Mouse (Mus musculus): ENCODE results near the gene Mcam. TPM values are rescaled to one million over a fixed set of nuclear protein-coding genes. Genes with fewer than 3 reads are reported as not detected.
A peak's percentile ranks its signal among the peaks of the same experiment; 100 is the strongest.

Mcam gene
- polyA plus RNA-seq, 1 experiment from 2014 or later, result 130 TPM

GRCm38 (mm10) chr9:44088877-44089608 lies 45.2 kb upstream of the Mcam start:
- Histone ChIP-seq H3K4me1 (ENCODE audit: control insufficient read depth in 2 of 2, insufficient read depth in 2 of 2, low read length in 2 of 2) (peaks cover 37 to 42% of the 10 kb centered on the region in 2 experiments), H3K27ac (replicated peaks in 1 of 2; ENCODE audit: control insufficient read depth in 1 of 2, insufficient read depth in 1 of 2, low read depth in 2 of 2, low read length in 2 of 2) (peak overlapping the region; percentile 93 to 94), H3K36me3 (ENCODE audit: control insufficient read depth, insufficient read depth, low read length) (peaks cover 51% of the 10 kb centered on the region), H3K9me3 (ENCODE audit: control insufficient read depth, low read length) (no peaks in the 10 kb centered on the region), H3K9ac (ENCODE audit: low read length) (peak overlapping the region; percentile 96), H3K4me3 (ENCODE audit: control insufficient read depth in 1 of 2, insufficient read depth in 1 of 2, low read depth in 1 of 2, low read length in 2 of 2) (peak overlapping the region in 1 of 2 experiments; percentile 75; a peak in 1 of 4 replicates), H3K27me3 (ENCODE audit: control insufficient read depth, insufficient read depth, low read length) (no peaks in the 10 kb centered on the region; the same call in 1 of the 2 replicates), H3K4me2 (ENCODE audit: low read length) (peak overlapping the region; percentile 96)
- 24% methylated on average over 12 of the region's 12 CpGs for WGBS
- ATAC-seq (ENCODE audit: insufficient number of reproducible peaks, insufficient read depth, low FRiP score, low read depth), result no peak

DNA sequence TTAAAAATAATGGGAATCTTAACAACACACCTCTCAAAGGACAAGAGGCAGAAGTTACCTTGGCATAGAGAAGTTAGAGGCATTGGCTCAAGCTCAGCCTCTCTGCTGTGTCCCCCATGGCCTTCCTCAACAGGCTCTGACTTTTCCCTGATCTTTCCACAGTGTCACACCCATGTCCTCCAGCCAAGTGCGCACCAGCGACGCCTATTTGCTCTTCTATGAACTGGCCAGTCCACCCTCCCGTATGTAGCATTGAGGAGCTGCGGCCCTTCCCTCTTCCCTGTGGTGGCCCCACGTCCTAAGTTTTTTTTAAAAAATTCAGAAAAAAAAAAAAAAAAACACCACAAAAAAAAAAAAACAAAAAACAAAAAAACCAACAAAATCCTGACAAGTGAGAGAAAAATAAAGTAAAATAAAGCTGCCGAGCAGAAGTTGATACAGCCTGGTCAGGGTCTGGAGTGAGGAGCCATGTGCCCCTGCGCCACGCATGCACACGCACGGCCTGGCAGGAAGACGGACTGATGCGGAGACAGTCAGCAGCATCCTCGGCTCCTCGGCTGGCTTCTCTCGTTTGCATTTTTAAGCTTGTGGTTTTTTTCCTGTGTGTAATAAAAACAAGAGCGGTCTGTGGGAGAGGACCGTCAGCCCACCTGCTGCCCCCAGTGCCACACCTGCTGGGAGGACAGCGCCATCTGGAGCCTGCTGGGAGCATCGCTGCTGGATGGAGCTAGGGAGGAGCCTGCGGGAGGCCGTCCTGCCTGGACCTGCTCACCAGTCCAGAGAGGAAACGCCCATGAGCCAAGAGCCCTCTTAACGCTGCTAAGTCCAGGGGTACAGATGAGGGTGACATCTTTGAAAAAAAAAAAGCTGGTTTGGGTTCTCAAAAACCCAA lies 40.4 kb upstream of the Mcam start:
- H3K9me3 ChIP-seq (ENCODE audit: control insufficient read depth, low read length), result no peaks in the 10 kb centered on the region
- H3K4me1 ChIP-seq (ENCODE audit: control insufficient read depth in 2 of 2, insufficient read depth in 2 of 2, low read length in 2 of 2), result peaks cover 24 to 33% of the 10 kb centered on the region in 2 experiments
- WGBS, result 36% methylated on average over 24 of the region's 24 CpGs
- H3K9ac ChIP-seq (ENCODE audit: low read length), result no peak overlapping the region
- no peak overlapping the region for H3K4me3 ChIP-seq (ENCODE audit: control insufficient read depth in 1 of 2, insufficient read depth in 1 of 2, low read depth in 1 of 2, low read length in 2 of 2)
- H3K27ac ChIP-seq (replicated peaks in 1 of 2; ENCODE audit: control insufficient read depth in 1 of 2, insufficient read depth in 1 of 2, low read depth in 2 of 2, low read length in 2 of 2), result peak overlapping the region; percentile 35 to 47; a peak in 3 of 4 replicates
- H3K36me3 ChIP-seq (ENCODE audit: control insufficient read depth, insufficient read depth, low read length), result peaks cover 60% of the 10 kb centered on the region
- peak; percentile 47; the same call in 1 of the 2 replicates for ATAC-seq (ENCODE audit: insufficient number of reproducible peaks, insufficient read depth, low FRiP score, low read depth)
- H3K4me2 ChIP-seq (ENCODE audit: low read length), result no peak overlapping the region
- H3K27me3 ChIP-seq (ENCODE audit: control insufficient read depth, insufficient read depth, low read length), result no peaks in the 10 kb centered on the region

DNA sequence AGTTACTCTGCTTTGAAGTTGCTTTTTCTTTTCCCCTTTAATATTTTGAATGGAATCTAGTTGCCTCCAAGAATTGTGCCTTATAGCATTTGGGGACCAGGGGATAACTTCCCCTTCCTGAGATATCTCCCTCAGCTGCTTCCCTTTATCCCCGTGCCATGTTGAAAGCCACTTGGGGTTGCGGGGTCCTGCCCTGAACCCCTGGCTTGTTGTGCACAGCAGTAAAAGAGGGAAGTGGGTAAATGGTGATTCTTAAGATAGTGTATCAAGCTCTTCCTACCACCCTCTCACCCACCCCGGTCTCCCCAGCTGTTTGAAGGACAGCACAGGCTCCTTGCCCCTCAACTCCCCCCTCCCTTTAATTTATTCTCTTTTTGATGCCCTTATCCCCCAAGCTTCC lies 39.5 kb upstream of the Mcam start:
- Histone ChIP-seq H3K9ac (ENCODE audit: low read length) (no peak overlapping the region), H3K9me3 (ENCODE audit: control insufficient read depth, low read length) (no peaks in the 10 kb centered on the region), H3K27ac (replicated peaks in 1 of 2; ENCODE audit: control insufficient read depth in 1 of 2, insufficient read depth in 1 of 2, low read depth in 2 of 2, low read length in 2 of 2) (0 out of 4 replicates have a peak overlapping the region, but pooled peaks of 1 of the 2 experiments have one; percentile 19), H3K4me3 (ENCODE audit: control insufficient read depth in 1 of 2, insufficient read depth in 1 of 2, low read depth in 1 of 2, low read length in 2 of 2) (no peak overlapping the region), H3K36me3 (ENCODE audit: control insufficient read depth, insufficient read depth, low read length) (peaks cover 52% of the 10 kb centered on the region), H3K27me3 (ENCODE audit: control insufficient read depth, insufficient read depth, low read length) (no peaks in the 10 kb centered on the region), H3K4me1 (ENCODE audit: control insufficient read depth in 2 of 2, insufficient read depth in 2 of 2, low read length in 2 of 2) (peaks cover 15 to 24% of the 10 kb centered on the region in 2 experiments), H3K4me2 (ENCODE audit: low read length) (no peak overlapping the region)
- WGBS, result 70% methylated on average over 3 of the region's 3 CpGs
- ATAC-seq (ENCODE audit: insufficient number of reproducible peaks, insufficient read depth, low FRiP score, low read depth), result no peak

- WGBS, result 91% methylated on average over 9 of the region's 9 CpGs
- no peak for ATAC-seq (ENCODE audit: insufficient number of reproducible peaks, insufficient read depth, low FRiP score, low read depth)
- Histone ChIP-seq H3K4me1 (ENCODE audit: control insufficient read depth in 2 of 2, insufficient read depth in 2 of 2, low read length in 2 of 2) (peaks cover 12 to 19% of the 10 kb centered on the region in 2 experiments), H3K27ac (replicated peaks in 1 of 2; ENCODE audit: control insufficient read depth in 1 of 2, insufficient read depth in 1 of 2, low read depth in 2 of 2, low read length in 2 of 2) (peak overlapping the region; percentile 90 to 95), H3K4me2 (ENCODE audit: low read length) (no peak overlapping the region), H3K36me3 (ENCODE audit: control insufficient read depth, insufficient read depth, low read length) (peaks cover 41% of the 10 kb centered on the region), H3K9me3 (ENCODE audit: control insufficient read depth, low read length) (no peaks in the 10 kb centered on the region), H3K27me3 (ENCODE audit: control insufficient read depth, insufficient read depth, low read length) (no peaks in the 10 kb centered on the region), H3K9ac (ENCODE audit: low read length) (no peak overlapping the region), H3K4me3 (ENCODE audit: control insufficient read depth in 1 of 2, insufficient read depth in 1 of 2, low read depth in 1 of 2, low read length in 2 of 2) (no peak overlapping the region)
Observed at GRCm38 (mm10) chr9:44095781-44096180, 38.5 kb upstream of the Mcam start.

DNA sequence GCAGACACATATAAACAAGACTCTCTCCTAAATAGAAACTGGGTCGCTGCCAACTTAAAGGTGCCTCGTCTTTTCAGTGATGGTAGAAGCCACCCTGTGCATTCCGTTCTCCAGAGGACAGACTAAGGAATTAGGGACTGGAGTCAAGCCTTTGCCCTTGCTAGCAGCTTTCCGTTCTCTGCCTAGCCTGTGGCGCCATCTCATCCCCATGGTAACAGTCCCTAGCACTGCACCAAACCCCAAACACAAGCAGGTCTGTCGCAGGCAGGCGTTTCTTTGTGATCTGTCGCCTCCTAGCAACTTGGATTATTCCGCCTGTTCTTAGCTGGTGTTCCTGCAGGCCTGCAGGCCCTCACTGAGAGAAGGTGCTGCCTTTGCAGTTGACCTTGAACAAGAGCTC lies 37.7 kb upstream of the Mcam start:
- Histone ChIP-seq H3K36me3 (ENCODE audit: control insufficient read depth, insufficient read depth, low read length) (peaks cover 34% of the 10 kb centered on the region), H3K27ac (replicated peaks in 1 of 2; ENCODE audit: control insufficient read depth in 1 of 2, insufficient read depth in 1 of 2, low read depth in 2 of 2, low read length in 2 of 2) (peak overlapping the region; percentile 90 to 95), H3K9ac (ENCODE audit: low read length) (peak overlapping the region; percentile 35; the same call in 1 of the 2 replicates), H3K27me3 (ENCODE audit: control insufficient read depth, insufficient read depth, low read length) (no peaks in the 10 kb centered on the region), H3K4me3 (ENCODE audit: control insufficient read depth in 1 of 2, insufficient read depth in 1 of 2, low read depth in 1 of 2, low read length in 2 of 2) (no peak overlapping the region), H3K9me3 (ENCODE audit: control insufficient read depth, low read length) (no peaks in the 10 kb centered on the region), H3K4me1 (ENCODE audit: control insufficient read depth in 2 of 2, insufficient read depth in 2 of 2, low read length in 2 of 2) (peaks cover 12 to 19% of the 10 kb centered on the region in 2 experiments), H3K4me2 (ENCODE audit: low read length) (no peak overlapping the region)
- peak; percentile 34; the same call in 1 of the 2 replicates for ATAC-seq (ENCODE audit: insufficient number of reproducible peaks, insufficient read depth, low FRiP score, low read depth)
- 20% methylated on average over 9 of the region's 9 CpGs for WGBS

GRCm38 (mm10) chr9:44101490-44101889 lies 32.8 kb upstream of the Mcam start, which contains the start of gene Mfrp:
Mfrp (plus strand) TSS chr9:44101729.
- Histone ChIP-seq H3K36me3 (ENCODE audit: control insufficient read depth, insufficient read depth, low read length) (peaks cover 16% of the 10 kb centered on the region), H3K9ac (ENCODE audit: low read length) (no peak within 1 kb of the TSS), H3K27me3 (ENCODE audit: control insufficient read depth, insufficient read depth, low read length) (no peaks in the 10 kb centered on the region), H3K4me2 (ENCODE audit: low read length) (no peak within 1 kb of the TSS), H3K9me3 (ENCODE audit: control insufficient read depth, low read length) (no peaks in the 10 kb centered on the region), H3K4me1 (ENCODE audit: control insufficient read depth in 2 of 2, insufficient read depth in 2 of 2, low read length in 2 of 2) (peaks cover 6 to 8% of the 10 kb centered on the region in 2 experiments), H3K27ac (replicated peaks in 1 of 2; ENCODE audit: control insufficient read depth in 1 of 2, insufficient read depth in 1 of 2, low read depth in 2 of 2, low read length in 2 of 2) (no peak within 1 kb of the TSS), H3K4me3 (ENCODE audit: control insufficient read depth in 1 of 2, insufficient read depth in 1 of 2, low read depth in 1 of 2, low read length in 2 of 2) (no peak within 1 kb of the TSS)
- no peak for ATAC-seq (ENCODE audit: insufficient number of reproducible peaks, insufficient read depth, low FRiP score, low read depth)
- WGBS, result 73% methylated on average over 9 of the region's 9 CpGs

GRCm38 (mm10) chr9:44104881-44105280 lies 29.4 kb upstream of the Mcam start:
- Histone ChIP-seq H3K4me3 (ENCODE audit: control insufficient read depth in 1 of 2, insufficient read depth in 1 of 2, low read depth in 1 of 2, low read length in 2 of 2) (no peak overlapping the region), H3K27me3 (ENCODE audit: control insufficient read depth, insufficient read depth, low read length) (no peaks in the 10 kb centered on the region), H3K27ac (replicated peaks in 1 of 2; ENCODE audit: control insufficient read depth in 1 of 2, insufficient read depth in 1 of 2, low read depth in 2 of 2, low read length in 2 of 2) (no peak overlapping the region), H3K4me2 (ENCODE audit: low read length) (no peak overlapping the region), H3K9ac (ENCODE audit: low read length) (no peak overlapping the region), H3K36me3 (ENCODE audit: control insufficient read depth, insufficient read depth, low read length) (peaks cover 30% of the 10 kb centered on the region), H3K9me3 (ENCODE audit: control insufficient read depth, low read length) (no peaks in the 10 kb centered on the region), H3K4me1 (ENCODE audit: control insufficient read depth in 2 of 2, insufficient read depth in 2 of 2, low read length in 2 of 2) (peaks cover 15 to 36% of the 10 kb centered on the region in 2 experiments)
- 90% methylated on average over 7 of the region's 7 CpGs for WGBS
- ATAC-seq (ENCODE audit: insufficient number of reproducible peaks, insufficient read depth, low FRiP score, low read depth), result no peak

Measured in heart, embryonic 14.5 days (tissue).